Mouse (Mus musculus) midbrain, embryonic 15.5 days (tissue): Measurements from ENCODE around the gene Wipf3. TPM values are rescaled to one million over a fixed set of nuclear protein-coding genes. Genes with fewer than 3 reads are reported as not detected.

Source experiments
- ATAC-seq: fragments of 200-750 bp; cut with Nextera tagmentation; replicated peaks from 2 replicates; pipeline ENCODE4 v1.8.0; 2017; ENCODE audit warnings: moderate TSS enrichment
- H3K27ac ChIP-seq: fragments of 300-500 bp; sonication (generic); 2 replicates; pipeline ENCODE4 v1.5.1; 2015; ENCODE audit warnings: mild to moderate bottlenecking, inconsistent platforms
- H3K27me3 ChIP-seq: fragments of 300-500 bp; sonication (generic); replicated peaks from 2 replicates; pipeline ENCODE4 v1.6.1; 2015; ENCODE audit warnings: inconsistent platforms
- H3K36me3 ChIP-seq: fragments of 300-500 bp; sonication (generic); replicated peaks from 2 replicates; pipeline ENCODE4 v1.6.1; 2015; ENCODE audit warnings: inconsistent platforms
- H3K4me1 ChIP-seq: fragments of 300-500 bp; sonication (generic); 2 replicates; pipeline ENCODE4 v1.6.1; 2015; ENCODE audit warnings: inconsistent platforms
- H3K4me2 ChIP-seq: fragments of 300-500 bp; sonication (generic); 2 replicates; pipeline ENCODE4 v1.6.1; 2015; ENCODE audit warnings: inconsistent platforms, mild to moderate bottlenecking, moderate library complexity
- H3K4me3 ChIP-seq: fragments of 300-500 bp; sonication (generic); 2 replicates; pipeline ENCODE4 v1.5.1; 2015; ENCODE audit warnings: mild to moderate bottlenecking, inconsistent platforms
- H3K9ac ChIP-seq: fragments of 300-500 bp; sonication (generic); 2 replicates; pipeline ENCODE4 v1.6.1; 2015; ENCODE audit warnings: mild to moderate bottlenecking, inconsistent platforms
- H3K9me3 ChIP-seq: fragments of 300-500 bp; sonication (generic); 2 replicates; pipeline ENCODE4 v1.6.1; 2016; ENCODE audit warnings: inconsistent platforms
- WGBS: fragments of 180-500 bp; shearing (Covaris S2); methylation state at CpG from one replicate; pipeline ENCODE4 v1.1.7; 2015; ENCODE audit warnings: mixed read lengths; 5-methylcytosine and 5-hydroxymethylcytosine counted together
- polyA plus RNA-seq: library from polyadenylated mRNA; unstranded; fragments of >200 nt; fragmentation: Nextera tagmentation; extraction: Ambion mirVana; gene quantifications from 2 replicates; pipeline ENCODE4 v1.2.1, GENCODE M21; 2015

Gene Wipf3
- polyA plus RNA-seq, 1 experiment from 2014 or later, result 4.2 TPM

DNA sequence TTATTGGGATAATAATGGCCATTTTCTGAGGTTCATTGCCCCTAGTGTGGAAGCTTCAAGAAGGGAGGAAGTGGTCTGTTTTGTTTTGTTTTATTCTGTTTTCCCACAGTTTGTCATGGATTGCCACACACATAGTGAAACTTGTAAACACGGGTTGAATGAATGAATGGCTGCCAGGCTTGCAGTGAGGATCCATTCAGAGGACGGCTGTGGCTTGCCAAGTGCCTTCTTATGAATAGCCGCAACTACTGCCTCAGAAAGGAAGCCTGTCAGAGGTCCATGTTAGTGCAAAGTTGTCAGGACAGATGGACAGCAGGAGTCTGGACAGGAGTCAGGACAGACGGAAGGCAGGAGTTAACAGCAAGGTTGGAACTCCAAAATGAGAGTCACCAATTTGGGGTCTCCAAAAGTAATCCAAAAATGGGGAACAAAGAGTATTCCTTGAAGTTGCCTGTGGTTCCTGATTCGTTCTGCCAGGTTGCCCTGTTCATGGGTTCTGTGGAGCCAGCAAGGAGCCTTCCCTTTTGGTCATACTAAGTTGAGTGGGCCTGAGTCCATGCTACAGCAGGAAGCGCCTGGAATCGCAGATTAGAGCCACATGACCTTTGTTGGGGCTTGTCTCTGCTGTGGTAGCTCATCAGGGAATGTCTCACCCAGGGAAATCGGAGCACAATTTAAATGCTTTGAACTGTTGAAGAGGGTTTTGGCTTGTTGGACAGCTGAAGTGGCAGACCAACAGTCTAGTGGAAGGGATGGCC is 34.5 kb downstream of the Wipf3 start:
- H3K36me3 ChIP-seq, result no peaks in the 10 kb centered on the region
- 65% methylated on average over 8 of the region's 8 CpGs for WGBS
- no peak overlapping the region for H3K4me3 ChIP-seq
- no peaks in the 10 kb centered on the region for H3K9me3 ChIP-seq
- no peak overlapping the region for H3K9ac ChIP-seq
- no peaks in the 10 kb centered on the region for H3K27me3 ChIP-seq
- H3K27ac ChIP-seq, result no peak overlapping the region
- no peak overlapping the region for H3K4me2 ChIP-seq
- ATAC-seq, result no peak
- peaks cover 13% of the 10 kb centered on the region for H3K4me1 ChIP-seq

DNA sequence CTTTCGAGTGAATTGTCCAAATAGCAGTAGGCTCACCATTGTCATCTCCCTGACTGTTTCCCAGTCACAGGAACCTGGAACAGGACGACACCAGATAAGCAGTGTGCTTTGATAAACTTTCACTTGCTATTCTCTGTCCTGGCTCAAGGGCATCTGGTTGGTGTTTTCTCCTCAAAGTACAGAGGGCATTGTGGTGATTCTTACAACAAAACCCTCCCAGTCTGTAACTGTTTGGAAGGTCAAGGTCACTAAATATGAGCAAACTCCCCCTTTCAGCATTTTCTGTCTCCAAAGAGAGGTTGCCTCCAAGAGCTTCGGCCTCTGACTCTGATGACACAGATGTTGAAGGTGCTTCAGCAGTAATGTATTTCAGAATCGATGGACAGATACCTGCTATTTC is 35.5 kb downstream of the Wipf3 start:
- WGBS, result 86% methylated on average over 4 of the region's 4 CpGs
- H3K4me3 ChIP-seq, result no peak overlapping the region
- no peak for ATAC-seq

DNA sequence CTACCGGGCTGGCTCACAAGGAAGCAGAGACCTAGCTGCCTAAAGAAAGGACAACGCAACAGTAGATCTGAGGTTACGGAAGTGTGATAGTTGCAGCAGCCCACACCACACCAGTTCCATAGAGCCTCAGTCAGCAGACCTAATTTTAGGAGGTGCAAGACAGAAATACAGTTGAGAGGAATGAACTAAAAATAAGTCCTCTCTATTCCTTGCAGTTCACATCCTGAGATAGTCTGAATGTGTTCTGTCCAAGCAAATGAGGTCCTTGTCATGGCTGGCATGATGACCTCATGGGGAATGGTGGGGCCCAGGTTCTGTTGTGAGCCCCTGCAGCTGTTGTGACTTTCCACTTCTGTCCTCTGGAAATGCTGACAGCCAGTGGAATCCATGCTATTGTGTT is 38.0 kb downstream of the Wipf3 start:
- ATAC-seq, result no peak
- Histone ChIP-seq H3K4me2 (no peak overlapping the region), H3K9me3 (no peaks in the 10 kb centered on the region), H3K4me3 (no peak overlapping the region), H3K27me3 (no peaks in the 10 kb centered on the region), H3K9ac (no peak overlapping the region), H3K36me3 (no peaks in the 10 kb centered on the region), H3K27ac (no peak overlapping the region), H3K4me1 (no peaks in the 10 kb centered on the region; the same call in 1 of the 2 replicates)
- 86% methylated on average over 3 of the region's 3 CpGs for WGBS

More for the DNA sequence above, 35.5 kb downstream of the Wipf3 start:
- Histone ChIP-seq H3K9me3 (no peaks in the 10 kb centered on the region), H3K36me3 (no peaks in the 10 kb centered on the region), H3K4me1 (peaks cover 8% of the 10 kb centered on the region), H3K27me3 (no peaks in the 10 kb centered on the region), H3K27ac (no peak overlapping the region), H3K9ac (no peak overlapping the region), H3K4me2 (no peak overlapping the region)

DNA sequence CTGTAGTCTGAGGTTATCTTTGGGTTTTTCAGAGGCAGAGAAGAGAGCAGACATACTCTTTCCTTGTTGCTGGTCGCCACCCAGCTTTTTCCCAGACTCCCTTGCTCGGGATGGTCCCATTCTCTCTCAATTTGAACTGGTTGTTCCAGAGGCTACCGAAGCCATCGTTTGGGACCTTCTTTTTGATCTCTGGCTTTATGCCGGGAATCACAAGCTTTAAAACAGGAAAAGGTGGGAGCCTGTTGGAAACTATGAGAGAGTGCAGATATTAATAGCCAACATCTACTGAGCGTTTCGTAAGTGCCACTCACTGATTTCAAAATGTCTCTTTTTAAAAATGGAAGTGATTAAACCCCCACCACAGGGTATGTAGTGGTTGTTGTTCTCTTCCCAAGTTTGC is 42.5 kb downstream of the Wipf3 start:
- peaks cover 10% of the 10 kb centered on the region; the same call in 1 of the 2 replicates for H3K4me1 ChIP-seq
- H3K27ac ChIP-seq, result no peak overlapping the region
- WGBS, result 89% methylated on average over 7 of the region's 7 CpGs
- no peak overlapping the region for H3K9ac ChIP-seq
- H3K4me3 ChIP-seq, result no peak overlapping the region
- no peaks in the 10 kb centered on the region for H3K9me3 ChIP-seq
- no peak for ATAC-seq
- H3K4me2 ChIP-seq, result no peak overlapping the region
- no peaks in the 10 kb centered on the region for H3K36me3 ChIP-seq
- no peaks in the 10 kb centered on the region for H3K27me3 ChIP-seq

DNA sequence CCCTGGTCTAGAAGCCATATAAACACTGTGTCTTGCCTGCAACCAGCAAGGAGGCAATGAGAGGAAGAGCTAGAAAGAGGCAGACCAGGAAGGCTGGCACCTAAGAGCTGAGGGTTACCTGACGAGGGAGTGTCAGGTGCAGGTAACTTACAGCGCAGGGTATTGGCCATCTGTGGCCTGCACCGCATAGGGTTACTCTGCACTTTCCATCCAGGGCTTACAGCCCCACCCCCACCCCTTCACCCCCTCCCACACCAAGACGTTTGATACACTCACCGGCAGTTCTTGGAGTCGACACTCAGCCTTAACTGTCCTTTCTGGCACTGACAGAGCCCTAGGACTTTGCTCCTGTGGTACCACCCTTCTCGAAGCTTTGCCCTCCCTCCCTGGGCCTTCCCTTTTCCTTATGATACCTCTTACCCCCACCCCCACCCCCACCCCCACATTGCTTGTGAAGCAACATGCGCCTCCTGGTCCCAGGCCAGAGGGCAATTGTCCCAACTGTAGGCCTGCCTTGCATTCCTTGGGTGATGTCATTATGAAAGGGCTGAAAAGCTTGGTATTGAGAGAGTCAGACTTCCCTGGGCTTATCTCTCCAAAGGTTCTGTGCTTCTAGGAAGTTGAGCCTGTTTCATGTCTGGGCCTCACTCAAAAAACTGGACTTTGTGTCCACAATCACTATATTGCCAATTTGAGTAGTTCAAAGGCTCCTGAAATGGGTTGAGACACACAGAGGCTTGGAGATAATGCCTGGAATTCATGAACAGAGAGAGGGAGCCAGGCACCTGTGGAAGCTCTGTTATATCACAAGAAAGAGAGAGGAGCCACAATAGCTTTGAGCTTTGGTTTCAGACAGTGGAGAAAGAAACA is 43.7 kb downstream of the Wipf3 start:
- Histone ChIP-seq H3K27ac (no peak overlapping the region), H3K4me3 (no peak overlapping the region), H3K9ac (no peak overlapping the region), H3K9me3 (no peaks in the 10 kb centered on the region), H3K4me1 (peaks cover 15% of the 10 kb centered on the region), H3K36me3 (no peaks in the 10 kb centered on the region), H3K27me3 (no peaks in the 10 kb centered on the region), H3K4me2 (no peak overlapping the region)
- no peak for ATAC-seq
- WGBS, result 80% methylated on average over 8 of the region's 8 CpGs

DNA sequence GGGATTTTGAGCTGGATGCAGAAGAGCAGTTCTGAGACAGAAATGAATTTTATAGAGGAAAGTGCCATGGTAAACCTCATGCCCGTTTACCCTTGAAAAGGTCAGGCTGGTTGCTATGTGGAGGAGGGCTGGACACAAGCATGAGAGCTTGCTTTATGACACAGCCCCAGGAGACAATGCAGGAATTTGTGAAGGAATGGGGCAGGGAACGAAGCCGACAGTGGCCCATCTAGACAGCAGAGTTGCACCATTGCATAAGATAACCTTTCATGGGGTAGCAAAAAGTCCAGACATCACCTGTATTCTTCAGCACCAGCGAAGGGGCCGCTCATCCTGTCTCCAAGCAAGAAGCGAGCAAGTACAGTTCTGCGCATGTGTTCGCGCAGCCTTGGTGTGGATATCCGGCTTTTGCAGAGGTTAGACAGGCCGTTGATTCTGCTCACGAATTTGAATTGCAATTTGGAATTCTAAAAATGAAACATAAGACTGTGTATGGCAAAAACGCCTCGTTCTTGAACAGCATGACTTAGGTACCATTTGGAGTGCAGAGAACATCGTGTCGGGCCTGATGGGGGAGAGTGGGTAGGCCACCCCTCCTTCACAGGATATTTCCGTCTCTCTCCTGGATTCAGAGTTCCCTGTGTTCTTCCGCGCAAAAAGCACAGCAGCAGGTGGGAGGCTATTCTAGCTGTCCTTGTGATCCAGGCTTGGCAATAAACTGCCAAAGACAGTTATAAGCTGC is 46.7 kb downstream of the Wipf3 start:
- no peaks in the 10 kb centered on the region for H3K36me3 ChIP-seq
- peaks cover 26% of the 10 kb centered on the region for H3K4me1 ChIP-seq
- 77% methylated on average over 19 of the region's 19 CpGs for WGBS
- H3K4me2 ChIP-seq, result no peak overlapping the region
- no peak overlapping the region for H3K4me3 ChIP-seq
- no peak for ATAC-seq
- no peaks in the 10 kb centered on the region for H3K9me3 ChIP-seq
- H3K27ac ChIP-seq, result no peak overlapping the region
- H3K9ac ChIP-seq, result no peak overlapping the region
- H3K27me3 ChIP-seq, result no peaks in the 10 kb centered on the region

DNA sequence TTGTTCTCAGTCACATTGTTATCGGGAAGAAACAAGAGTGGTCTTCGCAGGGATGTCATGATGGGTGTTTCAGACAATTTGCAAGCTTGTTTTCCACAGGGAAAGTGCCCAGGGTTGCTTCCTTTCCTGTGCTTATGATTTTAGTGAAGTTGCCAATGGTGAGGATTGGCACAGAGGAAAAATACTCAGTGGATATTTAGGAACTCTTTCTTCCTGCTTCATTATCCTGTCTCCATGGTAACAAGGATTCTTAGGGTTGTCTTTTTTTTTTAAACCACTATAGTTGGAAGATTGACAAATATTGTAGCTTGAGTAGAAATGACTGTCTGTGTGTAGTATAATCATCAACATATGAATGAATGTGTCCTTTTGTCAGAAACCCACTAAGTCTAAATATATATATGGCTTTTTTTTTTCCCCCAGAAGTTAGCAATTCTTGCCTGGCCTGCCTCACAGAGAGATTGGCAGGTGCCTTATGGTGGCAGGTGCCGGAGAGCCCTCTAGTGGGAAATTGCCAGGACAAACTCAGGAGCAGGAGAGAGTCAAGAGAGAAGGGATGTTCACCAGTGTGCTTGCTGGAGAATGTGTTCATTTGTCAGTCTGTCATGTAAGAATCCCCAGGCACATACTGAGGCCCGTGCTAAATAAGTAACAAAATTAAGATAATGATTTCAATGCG is 49.4 kb downstream of the Wipf3 start:
- 47% methylated on average over 5 of the region's 5 CpGs for WGBS
- peak; percentile 57; the same call in 1 of the 2 replicates for ATAC-seq
- Histone ChIP-seq H3K9ac (no peak overlapping the region), H3K9me3 (no peaks in the 10 kb centered on the region), H3K4me1 (peaks cover 26% of the 10 kb centered on the region), H3K4me2 (0 out of 2 replicates have a peak overlapping the region, but pooled peaks have one; percentile 4), H3K4me3 (no peak overlapping the region), H3K36me3 (no peaks in the 10 kb centered on the region), H3K27ac (peak overlapping the region; percentile 73), H3K27me3 (no peaks in the 10 kb centered on the region)

DNA sequence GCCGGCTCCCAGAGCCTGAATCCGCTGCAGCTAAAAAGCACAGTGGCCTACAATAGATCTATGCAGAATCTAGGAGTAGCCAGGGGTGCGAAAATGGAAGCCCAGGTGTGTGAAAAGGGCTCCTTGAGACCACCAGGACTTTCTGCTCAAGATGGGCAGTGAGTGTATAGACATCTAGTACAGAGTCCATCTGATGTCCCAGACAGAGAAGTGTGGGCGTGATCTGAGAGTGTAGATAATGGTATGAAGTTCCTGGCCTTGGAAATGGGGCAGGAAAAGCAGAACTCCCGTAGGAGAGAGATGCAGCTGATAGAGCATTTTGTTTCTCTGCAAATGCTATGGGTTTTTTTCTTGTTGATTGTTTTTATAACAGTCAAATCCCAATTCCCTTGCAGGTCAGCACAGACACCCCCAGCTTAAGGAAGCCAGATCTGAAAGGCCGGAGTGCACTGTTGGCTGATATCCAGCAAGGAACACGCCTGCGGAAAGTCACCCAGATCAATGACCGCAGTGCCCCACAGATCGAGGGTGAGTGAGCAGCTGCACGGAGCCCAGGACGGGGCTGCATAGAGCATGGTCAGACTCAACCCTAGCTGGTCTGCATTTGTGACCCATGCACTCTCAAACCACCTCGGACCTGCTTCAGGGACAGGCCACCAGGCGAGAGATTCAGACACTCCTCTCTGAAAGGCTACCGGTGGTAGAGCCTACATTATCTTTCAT is 52.1 kb downstream of the Wipf3 start:
- Histone ChIP-seq H3K36me3 (no peaks in the 10 kb centered on the region), H3K9me3 (no peaks in the 10 kb centered on the region), H3K4me2 (no peak overlapping the region), H3K27me3 (no peaks in the 10 kb centered on the region), H3K4me1 (peaks cover 28% of the 10 kb centered on the region), H3K27ac (no peak overlapping the region), H3K9ac (no peak overlapping the region), H3K4me3 (no peak overlapping the region)
- no peak for ATAC-seq
- WGBS, result 86% methylated on average over 15 of the region's 15 CpGs

DNA sequence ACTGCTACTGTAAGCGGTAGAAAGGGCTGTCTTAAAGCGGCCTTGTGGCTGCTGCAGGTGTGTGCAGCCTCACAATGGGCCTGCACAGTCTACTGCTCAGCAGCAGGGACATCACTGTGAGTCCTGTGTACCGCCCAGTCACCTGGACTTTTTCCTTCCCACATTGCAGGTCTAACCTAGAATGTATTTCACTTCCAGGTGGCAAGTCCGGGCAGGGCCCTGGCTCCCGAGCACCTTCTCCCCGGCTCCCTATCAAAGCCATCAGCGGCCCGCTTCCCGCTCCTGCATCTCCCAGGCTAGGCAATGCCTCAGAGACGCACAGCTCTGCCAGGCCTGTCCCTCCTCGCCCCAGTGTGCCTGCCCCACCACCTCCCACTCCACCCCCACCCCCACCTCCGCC is 55.6 kb downstream of the Wipf3 start:
- ATAC-seq, result peak; percentile 58
- H3K9ac ChIP-seq, result no peak overlapping the region
- WGBS, result 19% methylated on average over 11 of the region's 12 CpGs
- H3K27ac ChIP-seq, result no peak overlapping the region
- peaks cover 11% of the 10 kb centered on the region; the same call in 1 of the 2 replicates for H3K4me1 ChIP-seq
- peak overlapping the region; percentile 11; the same call in 1 of the 2 replicates for H3K4me3 ChIP-seq
- no peaks in the 10 kb centered on the region for H3K9me3 ChIP-seq
- peak overlapping the region; percentile 45 for H3K4me2 ChIP-seq
- no peaks in the 10 kb centered on the region for H3K36me3 ChIP-seq
- no peaks in the 10 kb centered on the region for H3K27me3 ChIP-seq

DNA sequence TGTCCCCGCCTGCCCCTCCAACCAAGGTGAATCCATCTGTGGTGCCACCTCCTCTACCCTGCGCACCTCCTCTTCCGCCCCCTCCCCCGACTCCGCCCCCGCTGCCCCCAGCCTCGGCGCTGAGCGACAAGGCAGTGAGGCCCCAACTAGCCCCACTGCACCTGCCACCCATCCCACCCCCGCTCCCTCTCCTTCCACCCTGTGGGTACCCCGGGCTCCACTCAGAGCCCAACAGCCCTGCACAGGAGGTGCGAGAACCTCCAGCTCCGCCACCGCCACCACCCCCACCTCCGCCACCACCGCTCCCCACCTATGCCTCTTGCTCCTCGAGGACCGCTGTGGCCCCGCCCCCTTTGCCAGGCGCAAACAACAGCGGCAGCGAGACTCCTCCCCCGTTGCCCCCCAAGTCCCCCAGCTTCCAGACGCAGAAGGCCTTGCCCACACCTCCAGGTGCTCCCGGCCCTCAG is 56.1 kb downstream of the Wipf3 start:
- ATAC-seq, result peak; percentile 45; the same call in 1 of the 2 replicates
- no peaks in the 10 kb centered on the region for H3K27me3 ChIP-seq
- H3K9me3 ChIP-seq, result no peaks in the 10 kb centered on the region
- no peak overlapping the region for H3K9ac ChIP-seq
- WGBS, result 5% methylated on average over 25 of the region's 25 CpGs
- H3K4me2 ChIP-seq, result peak overlapping the region; percentile 45
- H3K27ac ChIP-seq, result no peak overlapping the region
- H3K36me3 ChIP-seq, result no peaks in the 10 kb centered on the region
- H3K4me1 ChIP-seq, result peaks cover 11% of the 10 kb centered on the region; the same call in 1 of the 2 replicates
- peak overlapping the region; percentile 11 for H3K4me3 ChIP-seq

DNA sequence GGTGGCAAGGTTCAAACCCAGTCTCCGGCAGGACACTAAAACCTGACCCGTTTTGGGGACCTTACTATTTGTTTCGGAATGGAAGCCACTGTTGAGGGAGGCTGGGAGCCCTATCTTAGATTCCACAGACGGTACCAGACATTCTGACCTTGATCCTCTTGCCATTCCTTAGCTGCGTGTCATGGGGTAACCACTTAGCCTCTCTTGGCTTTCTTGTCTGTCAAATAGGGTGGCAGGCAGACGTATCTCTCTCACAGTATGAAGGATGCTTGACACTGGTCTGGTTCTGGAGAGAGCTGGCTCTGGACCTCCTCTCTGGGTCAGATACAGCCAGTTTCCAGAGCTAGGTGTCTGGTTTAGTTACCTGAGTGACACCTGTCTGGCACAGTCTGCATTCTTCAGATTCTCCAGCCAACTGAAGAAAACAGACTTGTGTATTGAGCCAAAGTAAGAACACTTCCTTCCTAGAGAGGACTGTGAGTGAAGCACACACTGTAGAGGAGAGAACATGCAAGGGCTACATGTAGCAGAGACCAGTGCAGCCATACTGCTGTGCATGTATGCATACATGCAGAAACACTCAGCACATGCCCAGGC is 56.7 kb downstream of the Wipf3 start:
- no peak overlapping the region for H3K27ac ChIP-seq
- H3K4me1 ChIP-seq, result peaks cover 11% of the 10 kb centered on the region; the same call in 1 of the 2 replicates
- H3K4me2 ChIP-seq, result peak overlapping the region; percentile 45
- no peak; the same call in 1 of the 2 replicates for ATAC-seq
- H3K9ac ChIP-seq, result no peak overlapping the region
- 45% methylated on average over 6 of the region's 6 CpGs for WGBS
- no peak overlapping the region for H3K4me3 ChIP-seq
- no peaks in the 10 kb centered on the region for H3K9me3 ChIP-seq
- no peaks in the 10 kb centered on the region for H3K36me3 ChIP-seq
- H3K27me3 ChIP-seq, result no peaks in the 10 kb centered on the region
